Mouse (Mus musculus) erythroblast, embryonic 14.5 days (primary cell): ENCODE data around the gene Bicd2. TPM values are rescaled to one million over a fixed set of nuclear protein-coding genes. Genes with fewer than 3 reads are reported as not detected.

Experiments
- H3K27me3 ChIP-seq: 2 replicates; pipeline ENCODE4 v1.6.1; 2012; ENCODE audit warnings: inconsistent platforms; ENCODE audit not compliant: control insufficient read depth
- H3K36me3 ChIP-seq: 2 replicates; pipeline ENCODE4 v1.6.1; 2012; ENCODE audit warnings: mild to moderate bottlenecking, inconsistent platforms; ENCODE audit not compliant: control insufficient read depth
- H3K4me1 ChIP-seq: 2 replicates; pipeline ENCODE4 v1.6.1; 2012; ENCODE audit warnings: inconsistent platforms; ENCODE audit not compliant: control insufficient read depth
- H3K4me3 ChIP-seq: replicated peaks from 2 replicates; pipeline ENCODE3; 2012; ENCODE audit warnings: moderate library complexity, mild to moderate bottlenecking, inconsistent platforms
- H3K9me3 ChIP-seq: 2 replicates; pipeline ENCODE4 v1.6.1; 2012; ENCODE audit warnings: low read length, inconsistent platforms, mixed read lengths; ENCODE audit not compliant: control insufficient read depth
- GATA1 ChIP-seq: IDR thresholded peaks from 2 replicates; pipeline ENCODE4 v1.6.1; 2012; ENCODE audit warnings: low read length, inconsistent platforms, mixed read lengths
- TAL1 ChIP-seq: IDR thresholded peaks from 3 replicates; pipeline ENCODE4 v1.6.1; 2012; ENCODE audit warnings: low read length, inconsistent platforms, mixed read lengths
- polyA plus RNA-seq: library from polyadenylated mRNA; stranded (reverse); fragments of >175 nt; gene quantifications from 2 replicates; pipeline ENCODE4 v1.2.3, GENCODE M21; 2012

Bicd2 gene
- polyA plus RNA-seq, 1 experiment, result 0.91 TPM

- Histone ChIP-seq H3K36me3 (peaks cover 72% of the 10 kb centered on the region), H3K27me3 (no peaks in the 10 kb centered on the region), H3K9me3 (no peaks in the 10 kb centered on the region), H3K4me1 (no peaks in the 10 kb centered on the region), H3K4me3 (no peak overlapping the region)
- TF ChIP-seq TAL1 (no peak), GATA1 (no peak)
These were observed 94.4 kb downstream of the Bicd2 start for GRCm38 (mm10) chr13:49435745-49436144.

GRCm38 (mm10) chr13:49436170-49436569 lies 94.8 kb downstream of the Bicd2 start:
- Histone ChIP-seq H3K36me3 (peaks cover 68% of the 10 kb centered on the region), H3K27me3 (no peaks in the 10 kb centered on the region), H3K4me1 (no peaks in the 10 kb centered on the region), H3K4me3 (no peak overlapping the region), H3K9me3 (no peaks in the 10 kb centered on the region)
- TF ChIP-seq TAL1, result no peak
- no peak for TF ChIP-seq GATA1

Other genes starting within 250 kb of the Bicd2 start
- not detected in 2 replicates for gene Wnk2, start 193.6 kb upstream of the Bicd2 start, polyA plus RNA-seq
- 1.8 and 1.9 TPM in 2 replicates for gene Ninj1, start 154.1 kb upstream of the Bicd2 start, polyA plus RNA-seq
- gene Card19, start 125.5 kb upstream of the Bicd2 start, polyA plus RNA-seq, result 0.32 and 0.67 TPM in 2 replicates
- 0.05 and 0.08 TPM in 2 replicates for gene Susd3, start 92.9 kb upstream of the Bicd2 start, polyA plus RNA-seq
- 0.02 TPM in 1 of 2 replicates, not detected in the other for gene Fgd3, start 21.3 kb upstream of the Bicd2 start, polyA plus RNA-seq
- gene Ippk, start 79.7 kb downstream of the Bicd2 start, polyA plus RNA-seq, result 0.01 and 0.08 TPM in 2 replicates
- 0.02 TPM in 2 replicates for gene Tes3-ps, start 151.7 kb downstream of the Bicd2 start, polyA plus RNA-seq
- gene Ecm2, start 163.2 kb downstream of the Bicd2 start, polyA plus RNA-seq, result not detected in 2 replicates
- not detected in 2 replicates for gene Aspn, start 202.9 kb downstream of the Bicd2 start, polyA plus RNA-seq
- not detected in 2 replicates for gene Omd, start 240.9 kb downstream of the Bicd2 start, polyA plus RNA-seq